Mouse (Mus musculus): ENCODE results near the gene Gm10324.
"Not testable (repeated sequence)": the region's sequence is repeated elsewhere in the genome, so short reads cannot be mapped to it uniquely, and the experiment has no call there.

The Gm10324 gene

DNA sequence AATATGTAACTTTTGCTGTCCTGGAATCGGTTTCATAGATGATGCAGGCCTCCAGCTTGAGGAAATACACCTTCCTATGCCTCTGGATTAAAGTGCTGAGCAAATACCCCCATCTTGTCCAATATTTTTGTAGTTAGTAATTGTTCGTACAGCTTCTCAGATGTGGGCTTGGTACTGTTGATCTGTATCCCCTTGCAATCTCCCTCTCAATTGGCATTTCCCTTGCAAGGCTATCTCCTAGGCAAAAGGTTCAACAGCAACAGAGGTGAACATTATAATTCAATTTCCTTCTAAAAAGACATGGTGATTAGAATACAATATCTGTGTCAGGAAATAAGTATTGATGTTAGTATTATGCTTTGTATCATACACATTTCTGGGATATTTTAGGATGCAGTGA, at the start of gene Gm10324:
Gene Gm10324, plus strand, starts transcription at position 301 of the 400 bp plus-strand sequence.
- not testable (repeated sequence) for DNase-seq (ENCODE audit: low read depth)
